Mouse (Mus musculus) layer of hippocampus, adult 8-10 months (tissue): Measurements from ENCODE around the gene Pak3. TPM values are rescaled to one million over a fixed set of nuclear protein-coding genes. Genes with fewer than 3 reads are reported as not detected.

ENCODE experiments used
- DNase-seq, 2 experiments: peaks; one replicate each; pipeline ENCODE4 v3.0.0; 2022; ENCODE audit warnings: low spot score in 2 of 2
- microRNA-seq, 2 experiments: library from miRNA; unstranded; fragments of <30 nt; microRNA quantifications; one replicate each; pipeline ENCODE4 v1.2.0; 2022
- total RNA-seq, 4 experiments: library from RNA; stranded (reverse); gene quantifications; 2 replicates each; pipeline ENCODE4 v1.2.4; 2022

Pak3 gene
- total RNA-seq, 4 experiments from 2014 or later: 110 to 146 (median 131) TPM

- DNase-seq: peak; percentile 35 to 48
These were observed 146.1 kb downstream of the Pak3 start for GRCm38 (mm10) chrX:143664221-143665150.

- no peak for DNase-seq
These were observed 147.4 kb downstream of the Pak3 start for GRCm38 (mm10) chrX:143665771-143666170.

GRCm38 (mm10) chrX:143666991-143667390, 148.6 kb downstream of the Pak3 start:
- DNase-seq: peak in 1 of 2 experiments; percentile 17

GRCm38 (mm10) chrX:143668242-143668641, 149.9 kb downstream of the Pak3 start:
- peak; percentile 42 to 51 for DNase-seq

- no peak for DNase-seq
These were observed 160.2 kb downstream of the Pak3 start for GRCm38 (mm10) chrX:143678566-143678965.

- DNase-seq: no peak
These were observed 203.9 kb downstream of the Pak3 start for GRCm38 (mm10) chrX:143722250-143722649.

GRCm38 (mm10) chrX:143725411-143725810, 207.0 kb downstream of the Pak3 start:
- DNase-seq: no peak

GRCm38 (mm10) chrX:143736035-143736434, 217.6 kb downstream of the Pak3 start:
- no peak for DNase-seq

GRCm38 (mm10) chrX:143739171-143739570, 220.8 kb downstream of the Pak3 start:
- no peak for DNase-seq

- DNase-seq: no peak
These were observed 244.2 kb downstream of the Pak3 start for GRCm38 (mm10) chrX:143762556-143762955.

- no peak for DNase-seq
These were observed 297.6 kb downstream of the Pak3 start for GRCm38 (mm10) chrX:143815948-143816347.

GRCm38 (mm10) chrX:143818961-143819360, 300.6 kb downstream of the Pak3 start:
- DNase-seq: no peak

GRCm38 (mm10) chrX:143826521-143826920, 308.1 kb downstream of the Pak3 start:
- no peak for DNase-seq

- no peak for DNase-seq
These were observed 308.8 kb downstream of the Pak3 start, which contains the start of gene Capn6 for GRCm38 (mm10) chrX:143827212-143827611. TSS of gene Capn6 (minus strand) at chrX:143827414.

- no peak for DNase-seq
These were observed 328.2 kb downstream of the Pak3 start for GRCm38 (mm10) chrX:143846637-143847036.

Small RNA genes lying within 50 kb of the gene (microRNA-seq; reads per million reads assigned to microRNA genes)
- 0 reads per million in 2 experiments for gene Gm47298

Other genes with a start within 250 kb of the Pak3 start
- 1 to 10 TPM; 4.6 to 6.2 (median 5.8) TPM for gene Chrdl1, start 124.3 kb upstream of the Pak3 start, total RNA-seq